Mouse (Mus musculus) adrenal gland, adult 8-10 months (tissue): Measurements from ENCODE around the gene Cdv3. TPM values are rescaled to one million over a fixed set of nuclear protein-coding genes. Genes with fewer than 3 reads are reported as not detected.

Source experiments
- DNase-seq: peaks from one replicate; pipeline ENCODE4 v3.0.0; 2022
- total RNA-seq, 4 experiments: library from RNA; stranded (reverse); gene quantifications; 2 replicates each; pipeline ENCODE4 v1.2.4; 2022

Cdv3 gene
- 100 to 1,000 TPM; 105 to 240 (median 171) TPM for total RNA-seq

- DNase-seq = peak; percentile 100
Observed at GRCm38 (mm10) chr9:103365290-103366247, at the start of gene Cdv3. Gene Cdv3, minus strand, starts transcription at chr9:103365840.

- no peak for DNase-seq
Observed at GRCm38 (mm10) chr9:103413457-103413856, 47.8 kb upstream of the Cdv3 start.

DNA sequence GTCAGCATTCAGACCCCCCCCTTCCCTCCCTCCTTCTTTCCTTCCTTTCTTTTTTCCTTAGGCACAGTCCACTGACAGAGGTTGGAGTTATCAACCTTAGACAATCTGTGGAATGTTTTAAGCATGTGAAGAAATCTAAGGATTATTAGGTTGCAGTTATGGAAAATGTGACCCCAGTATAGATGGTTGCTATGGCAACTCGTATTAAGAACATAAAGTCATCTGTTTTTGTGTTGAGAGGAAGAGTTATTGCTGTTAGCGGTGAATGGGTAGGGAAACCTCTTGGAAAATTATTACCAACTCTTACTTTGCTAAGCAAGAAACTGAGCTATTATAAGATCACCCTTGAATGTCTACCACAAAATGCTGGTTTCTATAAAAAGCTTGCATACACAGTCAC is 43.5 kb upstream of the Cdv3 start:
- no peak for DNase-seq

DNA sequence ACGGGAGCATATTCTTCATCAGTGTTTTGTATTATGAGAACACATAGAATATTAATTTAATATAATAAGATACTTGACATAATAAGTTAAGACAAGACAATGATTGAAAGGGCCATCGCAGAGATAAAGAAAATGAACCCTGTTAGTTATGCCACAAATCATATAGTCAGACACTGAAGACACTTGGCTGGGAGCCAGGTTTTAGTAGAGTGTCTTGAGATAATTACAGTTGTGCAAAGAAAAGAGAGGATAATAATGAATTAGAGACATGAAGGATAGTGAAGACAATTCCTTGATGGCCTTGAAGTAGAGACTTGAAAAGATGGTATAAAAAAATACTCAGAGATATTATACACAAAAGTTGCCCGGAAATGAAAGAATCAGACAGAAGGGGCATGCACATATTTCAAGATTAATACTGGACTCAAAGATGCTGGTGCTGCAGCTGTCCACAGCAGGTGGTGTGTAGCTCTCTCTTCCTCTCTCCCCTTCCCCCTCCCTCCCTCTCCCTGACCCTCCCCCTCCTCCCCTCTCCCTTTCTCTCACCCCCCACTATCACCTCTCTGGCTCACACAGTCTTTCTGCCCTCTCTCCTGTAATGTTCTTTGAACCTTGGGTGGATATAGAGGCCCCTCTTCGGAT is 42.6 kb upstream of the Cdv3 start:
- no peak for DNase-seq

- no peak for DNase-seq
Observed at GRCm38 (mm10) chr9:103403331-103403973, 37.8 kb upstream of the Cdv3 start.

GRCm38 (mm10) chr9:103398509-103399157 is 33.0 kb upstream of the Cdv3 start:
- DNase-seq = no peak

DNA sequence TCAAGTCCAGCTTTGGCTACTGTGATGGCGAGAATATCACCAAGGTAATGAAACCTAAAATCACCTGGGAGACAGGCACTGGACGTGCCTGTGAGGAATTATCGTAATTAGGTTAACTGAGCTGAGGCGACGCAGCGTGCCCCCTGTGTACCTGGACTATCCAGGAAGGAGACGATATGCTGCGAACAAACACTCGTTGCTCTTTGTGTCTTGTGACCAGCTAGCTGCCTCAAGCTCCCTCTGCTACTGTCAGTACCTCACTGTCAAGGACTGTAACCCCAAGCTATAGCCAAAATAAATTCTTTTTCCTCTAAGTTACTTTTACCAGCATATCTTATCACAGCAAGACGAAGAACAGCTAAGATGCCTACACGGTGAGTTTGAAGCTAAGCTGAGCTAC is 27.6 kb upstream of the Cdv3 start:
- no peak for DNase-seq

DNA sequence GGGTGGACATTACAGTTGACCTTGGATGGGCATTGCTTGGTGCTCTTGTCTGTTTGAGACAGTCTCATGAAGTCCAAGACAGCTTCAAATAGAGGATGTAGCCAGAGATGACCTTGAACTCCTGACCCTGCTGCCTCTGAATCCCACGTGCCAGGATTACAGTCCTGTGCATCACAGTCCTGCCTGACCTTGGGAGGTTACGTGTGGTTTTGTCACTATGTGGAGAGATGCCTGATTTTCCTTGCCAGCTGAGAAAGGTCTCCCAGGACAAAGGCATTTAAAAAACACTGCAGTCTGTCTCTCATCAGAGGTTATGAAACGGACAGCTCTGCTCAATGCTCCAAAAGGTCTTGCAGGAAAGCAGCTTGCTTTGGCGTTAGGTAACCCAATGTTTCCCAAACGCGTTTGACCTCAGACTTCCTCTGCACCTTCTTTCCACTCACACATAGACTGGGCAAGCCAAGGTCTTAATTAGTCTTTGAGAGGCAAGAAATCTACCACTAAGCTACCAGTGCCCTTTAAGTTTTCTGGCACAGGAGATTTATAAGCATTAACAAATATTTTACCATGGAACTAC is 26.2 kb upstream of the Cdv3 start:
- DNase-seq = no peak

DNA sequence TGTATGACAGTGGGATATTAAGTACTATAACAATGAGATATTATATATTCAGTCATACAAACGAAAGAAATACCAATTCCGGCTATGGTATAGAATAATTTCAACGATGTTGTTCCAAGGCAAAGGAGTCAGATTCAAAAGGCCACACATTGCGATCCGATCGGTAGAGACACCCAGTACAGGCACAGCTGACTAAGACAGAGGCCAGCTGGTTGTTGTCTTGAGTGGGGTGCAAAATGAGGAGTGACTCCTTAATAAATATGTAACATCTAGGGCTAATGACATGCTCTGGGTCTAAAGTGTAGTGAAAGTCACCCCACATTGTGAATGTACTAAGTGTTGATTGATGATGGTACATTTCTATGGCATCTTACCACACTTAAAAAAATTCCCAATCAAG is 23.6 kb upstream of the Cdv3 start:
- DNase-seq = no peak

DNA sequence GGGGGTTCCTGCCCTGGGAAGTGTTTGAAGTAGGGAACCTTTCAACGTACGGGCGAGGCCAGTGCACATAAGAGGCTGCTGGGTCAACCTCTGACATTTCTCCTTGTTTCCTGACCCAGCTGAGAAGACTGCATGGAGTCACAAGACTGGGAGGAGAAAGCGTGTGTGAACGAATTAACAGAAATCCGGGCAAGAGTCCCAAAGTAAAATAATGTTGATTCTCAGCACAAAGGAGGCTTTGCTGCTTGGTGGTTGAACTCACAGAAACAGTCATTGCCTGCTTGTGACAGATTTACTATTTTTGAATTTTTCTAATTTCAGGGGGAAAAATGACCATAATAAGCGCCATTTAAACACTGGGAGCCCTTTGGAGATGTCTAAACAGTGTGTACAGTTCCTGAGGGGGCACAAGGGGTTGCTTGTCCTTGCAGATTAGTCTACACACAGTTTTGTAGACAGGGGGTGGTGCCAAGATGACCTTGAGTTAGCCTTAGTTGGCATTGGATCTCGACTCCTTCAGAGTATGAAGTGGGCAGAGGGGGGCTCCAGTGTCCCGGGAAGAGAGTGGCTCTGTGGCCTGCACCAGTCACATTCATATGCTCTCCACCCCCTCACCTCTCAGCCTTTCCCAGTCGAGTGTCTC is 21.5 kb upstream of the Cdv3 start:
- no peak for DNase-seq

GRCm38 (mm10) chr9:103386573-103386972 is 20.9 kb upstream of the Cdv3 start:
- no peak for DNase-seq

DNA sequence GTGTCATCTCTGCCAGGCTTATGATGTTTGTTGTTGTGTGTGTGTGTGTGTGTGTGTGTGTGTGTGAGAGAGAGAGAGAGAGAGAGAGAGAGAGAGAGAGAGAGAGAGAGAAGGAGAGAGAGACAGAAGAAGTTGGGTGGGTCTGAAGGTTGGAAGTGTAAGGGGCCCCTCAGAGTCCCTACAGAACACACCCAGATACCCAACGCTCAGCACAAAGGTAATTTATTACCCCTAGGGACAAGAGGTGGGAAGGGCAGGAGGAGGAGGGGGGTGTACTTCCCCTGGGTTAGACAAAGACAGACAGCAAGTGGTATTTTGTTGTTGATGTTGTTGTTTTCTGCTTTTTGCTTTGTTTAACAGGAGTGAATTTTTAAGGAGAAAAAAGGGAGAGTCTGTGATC is 20.0 kb upstream of the Cdv3 start:
- no peak for DNase-seq

DNA sequence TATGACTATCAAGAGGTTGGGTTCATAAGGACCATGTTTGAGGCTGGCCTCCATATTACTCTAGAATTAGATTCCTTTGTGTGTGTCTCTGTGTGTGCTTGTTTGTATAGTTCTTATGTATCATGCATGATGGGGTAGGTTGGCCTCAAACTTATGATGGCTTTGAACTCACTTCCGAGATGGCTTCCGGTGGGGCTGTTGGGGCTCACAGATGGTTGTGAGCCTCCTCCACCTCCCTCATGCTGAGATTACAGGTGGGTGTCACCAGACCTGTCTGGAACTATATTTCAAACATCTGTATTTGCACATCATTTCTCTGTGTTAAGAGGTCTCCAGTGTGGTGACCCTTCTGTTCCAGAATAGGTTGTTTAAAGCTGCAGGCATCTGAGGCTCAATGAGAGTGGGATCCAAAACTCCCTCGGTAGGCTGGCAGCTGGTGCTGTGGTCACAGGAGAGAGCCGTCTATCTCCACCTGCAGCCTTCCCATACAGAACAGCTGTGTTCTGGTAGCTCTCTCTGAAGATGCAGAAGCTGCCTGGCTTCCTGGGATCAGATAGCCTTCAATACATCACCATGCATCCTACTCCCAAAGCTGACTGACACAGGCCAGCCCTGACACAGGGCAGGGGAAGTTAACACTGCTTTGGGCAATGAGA is 18.6 kb upstream of the Cdv3 start:
- DNase-seq = no peak

DNA sequence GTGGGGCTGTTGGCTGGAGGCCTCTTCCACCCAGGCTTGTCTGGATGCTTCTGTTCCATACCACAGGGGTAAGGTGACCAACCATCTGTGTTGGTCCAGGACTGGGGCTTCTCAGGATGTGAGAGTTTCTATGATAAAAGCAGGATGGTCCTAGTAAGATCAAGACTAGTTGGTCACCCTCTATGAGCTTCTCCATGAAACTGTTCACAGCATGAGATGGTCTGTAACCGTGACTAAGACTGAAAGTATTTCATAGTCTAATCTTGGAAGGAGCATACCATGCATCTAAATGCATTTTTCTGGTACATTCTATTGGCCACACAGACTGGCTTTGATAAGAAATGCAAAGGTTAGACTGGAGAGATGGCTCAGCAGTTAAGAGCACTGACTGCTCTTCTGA is 17.9 kb upstream of the Cdv3 start:
- DNase-seq = no peak

- DNase-seq = no peak
Observed at GRCm38 (mm10) chr9:103382989-103383388, 17.3 kb upstream of the Cdv3 start.

DNA sequence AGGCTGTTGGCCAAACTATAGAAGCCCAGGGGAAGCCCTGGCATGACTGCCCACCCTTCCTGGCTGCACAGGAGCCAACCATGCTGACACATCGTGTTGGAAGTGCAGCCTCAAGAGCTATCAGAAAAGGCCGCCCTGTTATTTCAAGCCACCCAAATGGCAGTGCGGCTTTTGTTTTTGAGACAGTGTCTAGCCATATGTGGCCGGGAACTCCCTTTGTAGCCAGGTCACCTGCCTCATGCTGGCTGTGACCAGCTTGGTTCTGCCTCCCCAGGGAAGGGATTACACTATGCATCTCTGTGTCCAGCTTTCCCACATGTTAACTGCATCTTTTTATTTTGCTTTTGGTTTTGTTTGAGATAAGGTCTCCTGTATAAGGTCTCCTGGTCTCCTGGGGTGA is 14.9 kb upstream of the Cdv3 start:
- no peak for DNase-seq

DNA sequence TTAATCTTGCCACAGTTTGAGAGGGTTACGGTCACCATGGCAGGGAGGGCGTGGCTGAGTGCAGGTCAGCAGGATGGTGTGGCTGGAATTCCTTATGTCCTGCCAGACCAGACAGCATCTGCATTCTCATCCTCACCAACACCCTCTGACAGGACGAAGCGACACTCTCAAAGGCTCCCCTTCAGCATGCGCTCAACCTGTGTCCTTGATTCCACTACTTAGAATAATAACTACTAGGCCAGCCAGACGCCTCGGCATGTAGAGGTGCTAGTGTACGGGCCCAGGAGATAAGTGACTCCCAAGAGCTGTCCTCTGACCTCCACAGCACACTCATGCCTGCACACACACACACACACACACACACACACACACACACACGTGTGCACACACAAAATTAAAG is 13.6 kb upstream of the Cdv3 start:
- DNase-seq = no peak

DNA sequence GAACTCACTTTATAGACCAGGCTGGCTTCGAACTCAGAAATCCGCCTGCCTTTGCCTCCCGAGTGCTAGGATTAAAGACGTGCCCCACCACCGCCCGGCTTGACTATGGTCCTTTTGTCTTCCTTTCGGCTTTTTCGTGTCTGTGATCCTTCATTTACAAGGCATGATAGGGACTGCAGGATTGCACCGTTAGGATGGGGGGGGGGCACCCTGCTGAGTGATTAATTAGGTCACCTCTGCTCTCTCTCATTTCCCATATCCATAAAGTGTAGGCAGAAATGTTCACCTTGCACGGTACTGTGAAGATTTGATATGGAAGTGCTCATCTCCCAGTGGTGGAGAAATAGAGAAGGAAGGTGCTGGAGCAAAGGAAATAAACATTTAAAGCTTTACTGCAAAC is 13.0 kb upstream of the Cdv3 start:
- DNase-seq = no peak

- DNase-seq = no peak
Observed at GRCm38 (mm10) chr9:103376346-103377320, 11.0 kb upstream of the Cdv3 start.
